ENCODE assay signal across 9 mouse cellular contexts in the genomic region with DNA sequence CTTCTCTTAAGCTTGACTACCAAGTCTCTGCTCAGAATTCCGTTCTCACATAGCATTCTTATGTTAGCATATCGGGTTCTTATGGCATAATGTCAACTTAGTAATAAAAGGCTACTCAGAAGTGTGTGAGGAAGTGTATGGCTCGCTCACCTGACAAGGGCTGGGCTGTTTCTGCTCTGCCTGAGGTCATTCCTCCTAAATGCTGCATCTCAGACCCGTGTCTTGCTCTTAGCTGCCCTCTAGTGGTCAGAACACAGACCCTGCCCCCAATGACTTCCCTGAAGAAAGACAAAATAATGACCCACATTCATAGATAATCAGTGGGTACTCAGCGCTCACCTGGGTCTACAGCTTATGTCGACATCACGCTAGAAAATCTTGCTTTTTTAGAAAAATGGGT. TPM values are rescaled to one million over a fixed set of nuclear protein-coding genes. Genes with fewer than 3 reads are reported as not detected.
A peak's percentile ranks its signal among the peaks of the same experiment; 100 is the strongest.
DNase-seq lines count a peak whose midpoint lies in the region; ATAC-seq lines count a peak whose summit lies in the region.
"Had no signal": no experiment of that assay in that cellular context is flagged by ENCODE, and none has a peak within 500 bp of the region (broad histone marks: within the 10 kb centered on the region; RNA-seq: fewer than 3 reads in every experiment).

No protein-coding gene starts in this region.

- H3K4me2 ChIP-seq in midbrain, embryonic 11.5 days: no peak overlapping the region
- H3K4me2 ChIP-seq in midbrain, embryonic 15.5 days: no peak overlapping the region
- H3K4me2 ChIP-seq: neural tube, embryonic 12.5 days had no signal

- ATAC-seq in midbrain, embryonic 11.5 days (ENCODE audit: low FRiP score): no peak
- ATAC-seq in midbrain, embryonic 15.5 days (replicated peaks): no peak
- ATAC-seq in common myeloid progenitor, adult 5-6 weeks (replicated peaks; ENCODE audit: low read depth, poor library complexity, severe bottlenecking): peak; percentile 71; the same call in 1 of the 2 replicates
- ATAC-seq in hematopoietic stem cell, adult 5-6 weeks (replicated peaks in 1 of 2; ENCODE audit: insufficient read depth in 1 of 2, low FRiP score in 2 of 2, low TSS enrichment in 1 of 2, low read depth in 1 of 2, poor library complexity in 2 of 2, severe bottlenecking in 2 of 2): peak; percentile 72 to 83

- 24% methylated on average over 7 of the region's 7 CpGs for WGBS in midbrain, embryonic 11.5 days
- WGBS in midbrain, embryonic 15.5 days: 33% methylated on average over 7 of the region's 7 CpGs

- H3K27ac ChIP-seq in midbrain, embryonic 11.5 days (ENCODE audit: low read depth, low read length): no peak overlapping the region
- H3K27ac ChIP-seq in midbrain, embryonic 15.5 days: no peak overlapping the region
- H3K27ac ChIP-seq: neural tube, embryonic 12.5 days had no signal

- no peak overlapping the region for H3K9ac ChIP-seq in midbrain, embryonic 11.5 days (ENCODE audit: low read length)
- H3K9ac ChIP-seq in midbrain, embryonic 15.5 days: no peak overlapping the region
- H3K9ac ChIP-seq: neural tube, embryonic 12.5 days had no signal

- H3K9me3 ChIP-seq in midbrain, embryonic 11.5 days (ENCODE audit: control insufficient read depth, low read length): no peaks in the 10 kb centered on the region
- no peaks in the 10 kb centered on the region for H3K9me3 ChIP-seq in midbrain, embryonic 15.5 days
- H3K9me3 ChIP-seq: neural tube, embryonic 12.5 days had no signal

- intact Hi-C loops in left cerebral cortex, postnatal 14 days (cut with DNase I): loop anchor here (5.0 kb wide), 1 partner anchor 108 kb away; the partner anchor contains the start of gene Rnf182

- H3K27me3 ChIP-seq in midbrain, embryonic 11.5 days (ENCODE audit: control insufficient read depth, insufficient read depth, low read length): no peaks in the 10 kb centered on the region
- H3K27me3 ChIP-seq in midbrain, embryonic 15.5 days (replicated peaks): no peaks in the 10 kb centered on the region
- H3K27me3 ChIP-seq: neural tube, embryonic 12.5 days had no signal

- DNase-seq in midbrain, embryonic 11.5 days (ENCODE audit: low spot score, missing footprints): peak; percentile 90
- DNase-seq in adrenal gland, adult (ENCODE audit: inconsistent age in 2 of 2, low spot score in 1 of 2): peak; percentile 40 to 86
- DNase-seq in left cerebral cortex, postnatal 14 days (ENCODE audit: low spot score in 2 of 2): peak; percentile 58 to 64
- peak; percentile 19 to 57 for DNase-seq in natural killer cell, adult 2 months (ENCODE audit: low spot score in 2 of 2)
- peak; percentile 64 for DNase-seq in thymus, postnatal 14 days

- H3K36me3 ChIP-seq in midbrain, embryonic 11.5 days (ENCODE audit: control insufficient read depth, insufficient read depth, low read length): no peaks in the 10 kb centered on the region
- no peaks in the 10 kb centered on the region for H3K36me3 ChIP-seq in midbrain, embryonic 15.5 days (replicated peaks)
- H3K36me3 ChIP-seq: neural tube, embryonic 12.5 days had no signal

- no peaks in the 10 kb centered on the region for H3K4me1 ChIP-seq in midbrain, embryonic 11.5 days (ENCODE audit: control insufficient read depth, insufficient read depth, low read length)
- no peaks in the 10 kb centered on the region; the same call in 1 of the 2 replicates for H3K4me1 ChIP-seq in midbrain, embryonic 15.5 days
- H3K4me1 ChIP-seq: neural tube, embryonic 12.5 days had no signal

- no peak overlapping the region for H3K4me3 ChIP-seq in midbrain, embryonic 11.5 days (ENCODE audit: low read depth, low read length)
- H3K4me3 ChIP-seq in midbrain, embryonic 15.5 days: no peak overlapping the region
- H3K4me3 ChIP-seq: neural tube, embryonic 12.5 days had no signal

RNA-seq across cellular contexts. Expression of gene Cd83, which starts 58.9 kb away (rescaled TPM):
- polyA plus RNA-seq in midbrain, embryonic 11.5 days (2014; fragmentation: Nextera tagmentation; extraction: Ambion mirVana): 6.0 and 7.1 TPM in 2 replicates
- polyA plus RNA-seq in midbrain, embryonic 15.5 days (2015; fragmentation: Nextera tagmentation; extraction: Ambion mirVana): 20.3 and 20.4 TPM in 2 replicates
- total RNA-seq in common myeloid progenitor, adult 5-6 weeks (2017): 0.68 TPM in 1 of 2 replicates, not detected in the other
- total RNA-seq in hematopoietic stem cell, adult 5-6 weeks (2017): 1.6 and 2.7 TPM in 2 replicates
- total RNA-seq in left cerebral cortex, postnatal 14 days (2021): 1 to 10 TPM; 5.5 to 6.4 TPM

Comparison
In these comparisons a context has a peak if more than half of its experiments do, and no peak if none do; other contexts are left out.
1. ATAC-seq: peak in common myeloid progenitor, adult 5-6 weeks (single experiment) and hematopoietic stem cell, adult 5-6 weeks (2 of 2); none in midbrain, embryonic 11.5 days (single experiment) and midbrain, embryonic 15.5 days (single experiment).
2. DNase-seq: peak in every context shown above with its lines; median percentile 90 in midbrain, embryonic 11.5 days; 64 in thymus, postnatal 14 days; 63 in adrenal gland, adult; 61 in left cerebral cortex, postnatal 14 days; 38 in natural killer cell, adult 2 months.